Mouse (Mus musculus) myocyte (in vitro differentiated cells): Measurements from ENCODE around the gene Stard5.

Experiments used
- MYOD1 ChIP-seq, 3 experiments: IDR thresholded peaks; one replicate each; pipeline ENCODE4 v1.6.1; 2011; ENCODE audit warnings: control low read depth in 2 of 3, low read depth in 2 of 3, mild to moderate bottlenecking in 2 of 3, moderate library complexity in 1 of 3; ENCODE audit not compliant: insufficient read length in 2 of 3, control insufficient read depth in 1 of 3
- POLR2A ChIP-seq: IDR thresholded peaks from one replicate; pipeline ENCODE4 v1.6.1; 2011; ENCODE audit warnings: low read depth, mild to moderate bottlenecking, control low read depth, moderate library complexity; ENCODE audit not compliant: insufficient read length
- POLR2AphosphoS2 ChIP-seq: IDR thresholded peaks from one replicate; pipeline ENCODE4 v1.6.1; 2011; ENCODE audit warnings: low read depth, control low read depth; ENCODE audit not compliant: insufficient read length
- REST ChIP-seq: IDR thresholded peaks from one replicate; pipeline ENCODE4 v1.6.1; 2011; ENCODE audit warnings: mild to moderate bottlenecking, control low read depth, moderate library complexity; ENCODE audit not compliant: insufficient read depth, insufficient read length
- TCF3 ChIP-seq: IDR thresholded peaks from one replicate; pipeline ENCODE4 v1.6.1; 2011; ENCODE audit warnings: low read depth, control low read depth; ENCODE audit not compliant: insufficient read length
- USF1 ChIP-seq: IDR thresholded peaks from one replicate; pipeline ENCODE4 v1.6.1; 2011; ENCODE audit warnings: low read depth, mild to moderate bottlenecking, control low read depth, moderate library complexity

DNA sequence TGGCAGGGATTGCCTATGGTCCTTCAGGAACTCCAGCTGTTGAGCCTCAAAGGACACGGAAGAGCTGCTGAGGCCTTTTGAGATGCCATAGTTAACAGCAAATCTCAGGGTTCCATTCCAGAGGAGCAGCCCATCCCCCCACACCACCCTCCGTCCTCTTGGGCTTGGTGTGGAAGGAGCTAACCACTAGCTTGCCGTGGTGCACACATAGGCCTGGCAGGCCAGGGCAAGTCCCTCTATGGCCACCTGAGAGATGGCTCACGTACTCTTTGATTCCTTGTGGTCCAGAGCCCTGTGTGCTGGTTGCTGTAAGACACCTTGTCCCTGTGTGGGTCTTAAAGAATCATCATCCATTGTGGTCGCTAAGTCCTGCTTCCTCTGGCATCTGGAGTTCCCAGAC, 8.8 kb downstream of the Stard5 start:
- TF ChIP-seq POLR2AphosphoS2 (no peak), POLR2A (no peak), REST (no peak), USF1 (no peak), TCF3 (no peak), MYOD1 (IDR thresholded peaks at IDR 0.05; ENCODE audit: control insufficient read depth in 1 of 3, insufficient read length in 2 of 3, low read depth in 2 of 3) (no peak)
